Mouse (Mus musculus) adrenal gland, postnatal 10 days (tissue): ENCODE results near the gene Exoc6b. TPM values are rescaled to one million over a fixed set of nuclear protein-coding genes. Genes with fewer than 3 reads are reported as not detected.
A peak's percentile ranks its signal among the peaks of the same experiment; 100 is the strongest.

ENCODE experiments used
- DNase-seq: peaks from one replicate; pipeline ENCODE4 v3.0.0; 2021; ENCODE audit warnings: mixed read lengths
- total RNA-seq, 2 experiments: library from RNA; stranded (reverse); gene quantifications; 2 replicates each; pipeline ENCODE4 v1.2.3; 2021

The Exoc6b gene
- total RNA-seq, 2 experiments from 2014 or later, result 27.3 to 40.3 TPM

DNA sequence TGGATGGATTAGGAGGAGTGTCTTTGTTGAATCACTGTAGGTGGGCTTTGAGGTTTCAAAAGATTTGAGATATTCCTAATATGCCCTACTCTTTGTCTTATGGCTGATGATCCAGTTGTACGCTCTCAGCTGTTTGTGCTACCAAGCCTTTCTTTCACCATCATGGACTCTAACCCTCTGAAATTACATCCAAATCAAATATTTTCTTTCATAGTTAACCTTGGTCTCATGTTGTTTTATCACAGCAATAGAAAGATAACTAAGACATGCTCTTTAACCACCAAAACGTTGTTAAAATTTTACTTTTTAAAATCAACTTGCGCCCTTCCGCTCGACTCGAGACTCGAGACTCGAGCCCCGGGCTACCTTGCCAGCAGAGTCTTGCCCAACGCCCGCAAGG lies 356.1 kb downstream of the Exoc6b start:
- no peak for DNase-seq

DNA sequence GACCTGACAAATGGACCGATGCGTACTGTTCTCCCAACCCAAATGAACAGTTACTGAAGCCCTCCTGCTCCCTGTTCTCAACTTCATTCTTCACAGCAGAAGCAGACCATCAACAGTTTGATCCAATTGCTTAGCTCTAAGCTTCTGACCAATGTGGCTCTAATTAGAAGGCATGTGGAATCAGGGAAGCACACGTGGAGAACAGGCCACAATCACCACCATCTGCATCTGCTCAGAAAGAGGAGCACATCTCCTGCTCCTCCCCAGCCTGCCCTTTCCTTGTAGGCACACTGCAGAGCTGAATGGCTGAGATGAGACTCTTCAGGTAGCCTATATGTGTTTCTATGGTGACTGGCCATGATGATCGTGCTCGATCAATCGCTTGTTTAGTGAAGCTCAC lies 358.5 kb downstream of the Exoc6b start:
- DNase-seq, result no peak

DNA sequence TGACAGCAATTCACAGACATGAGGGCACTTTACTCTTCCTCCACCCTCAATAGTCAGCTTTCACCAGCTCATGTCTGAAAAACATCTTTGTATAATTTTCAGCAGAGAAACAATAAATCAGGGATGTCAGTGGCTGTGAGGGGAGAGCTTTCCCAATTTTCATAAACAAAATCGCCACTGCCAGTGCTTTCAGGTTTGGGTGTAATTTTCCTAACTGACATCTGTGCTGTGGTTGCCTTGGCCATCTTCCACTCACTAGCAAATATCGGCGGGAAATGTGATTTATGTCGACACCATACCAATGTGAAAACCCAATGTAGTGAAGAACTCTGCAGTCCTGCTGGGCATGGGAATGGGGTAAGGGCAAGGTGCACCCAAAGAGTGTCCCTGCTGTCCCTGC lies 360.7 kb downstream of the Exoc6b start:
- DNase-seq, result no peak

DNA sequence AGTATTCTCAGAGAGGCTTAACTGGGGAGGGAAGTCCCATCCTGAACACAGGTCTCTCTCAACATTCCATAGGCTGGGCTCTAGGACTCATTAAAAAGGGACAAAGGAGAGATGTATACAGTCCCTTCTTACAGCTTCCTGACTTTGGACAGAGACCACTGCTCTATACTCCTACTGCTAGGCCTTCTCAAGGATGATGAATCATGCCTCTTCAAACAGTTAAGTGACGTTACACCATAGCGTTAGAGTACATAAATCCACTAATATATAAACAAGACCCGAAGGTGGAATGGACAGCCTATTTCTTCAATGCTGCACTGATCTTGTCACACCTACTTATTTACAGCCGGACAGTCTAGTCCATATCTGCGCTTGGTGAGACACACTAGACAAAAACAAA lies 369.7 kb downstream of the Exoc6b start:
- DNase-seq, result no peak

DNA sequence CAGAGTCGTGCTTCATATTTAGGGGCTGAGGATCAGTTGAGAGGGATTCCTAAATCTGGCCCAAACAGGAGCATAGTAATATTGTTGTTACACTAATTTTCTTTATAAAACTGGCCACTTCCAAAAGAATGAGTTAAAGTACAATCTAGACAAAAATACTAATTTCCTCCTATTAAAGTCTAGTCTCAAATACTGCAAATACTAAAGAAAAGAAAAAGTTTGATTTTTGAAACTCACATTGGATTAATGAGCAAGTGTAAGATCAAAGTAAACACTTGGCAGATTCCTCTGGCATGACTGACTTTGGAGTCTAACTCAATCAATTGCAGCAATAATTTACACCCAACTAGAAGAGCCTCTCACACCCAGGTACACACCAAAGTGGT lies 371.0 kb downstream of the Exoc6b start:
- no peak for DNase-seq

DNA sequence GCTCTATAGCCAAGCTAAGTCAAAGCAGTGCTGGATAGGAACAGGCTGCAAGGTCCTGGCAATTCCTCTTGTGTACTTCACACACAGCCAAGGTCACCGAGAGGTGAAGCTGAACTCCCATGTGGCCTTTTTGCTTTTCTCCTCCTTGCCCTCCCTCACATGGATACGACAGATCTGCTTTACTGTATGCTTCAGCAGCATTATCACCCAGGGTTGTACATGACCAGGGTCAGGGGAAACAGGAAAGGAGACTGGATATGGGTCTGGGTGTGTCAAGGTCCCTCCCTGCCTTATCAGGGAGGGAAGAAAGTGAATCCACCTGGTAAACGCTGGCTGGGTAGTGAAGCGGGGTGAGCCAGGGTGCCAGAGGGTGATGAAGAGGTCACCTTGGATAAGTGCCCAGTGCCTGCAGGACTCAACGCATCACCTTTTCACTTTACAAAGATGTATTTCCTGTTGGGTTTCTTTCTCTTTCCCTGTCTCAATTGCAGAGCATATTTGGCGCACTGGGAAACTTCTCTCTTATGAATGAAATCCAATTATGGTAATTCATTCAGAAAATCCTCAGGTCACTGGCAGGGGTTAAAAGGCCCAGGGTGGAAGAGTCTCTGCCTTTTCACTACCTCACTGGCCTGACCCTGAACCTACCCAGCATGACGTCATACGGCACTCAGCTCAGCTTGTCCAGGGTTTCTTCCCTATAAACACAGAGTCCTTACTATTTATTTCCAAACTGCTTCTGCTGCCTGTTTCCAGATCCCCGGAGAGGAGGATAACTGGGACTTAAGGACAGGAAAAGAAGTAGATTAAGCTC lies 371.6 kb downstream of the Exoc6b start:
- peak; percentile 66 for DNase-seq

DNA sequence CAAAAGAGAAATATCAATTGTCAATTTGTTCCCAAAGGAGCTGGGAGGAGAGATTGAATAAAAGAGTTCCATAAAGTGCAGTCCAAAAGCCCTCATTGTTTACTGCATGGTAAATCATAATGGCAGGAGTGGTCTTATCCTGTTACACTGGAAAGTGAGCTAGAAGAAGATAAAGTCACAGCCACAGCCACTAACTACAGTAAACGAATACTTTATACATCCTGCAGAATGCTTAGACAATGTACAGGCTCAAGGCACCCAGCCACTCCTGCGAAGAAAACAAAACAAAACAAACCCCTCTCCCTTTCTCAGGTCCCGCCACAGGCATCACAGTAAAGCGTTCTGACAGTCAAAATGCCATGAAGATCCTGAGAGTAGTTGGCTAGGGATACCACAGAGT lies 375.5 kb downstream of the Exoc6b start:
- no peak for DNase-seq

DNA sequence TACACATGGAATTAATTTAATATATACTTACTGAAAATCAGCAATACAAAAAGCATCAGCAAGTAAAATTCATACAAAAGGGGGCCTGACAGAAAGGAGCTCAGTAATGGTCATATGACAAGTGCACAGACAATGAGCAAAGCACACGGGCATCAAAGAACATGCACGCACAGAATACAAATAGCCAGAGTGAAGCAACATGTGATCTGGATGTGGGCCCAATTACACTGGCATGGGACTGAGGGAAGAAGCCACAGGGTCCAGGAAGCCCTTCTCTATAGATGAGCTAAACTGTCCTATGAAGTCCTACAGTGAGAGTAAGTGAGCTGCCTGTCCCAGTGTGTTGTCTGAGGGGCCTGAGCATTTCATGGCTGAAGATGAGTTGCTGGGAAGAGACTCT lies 376.1 kb downstream of the Exoc6b start:
- no peak for DNase-seq

DNA sequence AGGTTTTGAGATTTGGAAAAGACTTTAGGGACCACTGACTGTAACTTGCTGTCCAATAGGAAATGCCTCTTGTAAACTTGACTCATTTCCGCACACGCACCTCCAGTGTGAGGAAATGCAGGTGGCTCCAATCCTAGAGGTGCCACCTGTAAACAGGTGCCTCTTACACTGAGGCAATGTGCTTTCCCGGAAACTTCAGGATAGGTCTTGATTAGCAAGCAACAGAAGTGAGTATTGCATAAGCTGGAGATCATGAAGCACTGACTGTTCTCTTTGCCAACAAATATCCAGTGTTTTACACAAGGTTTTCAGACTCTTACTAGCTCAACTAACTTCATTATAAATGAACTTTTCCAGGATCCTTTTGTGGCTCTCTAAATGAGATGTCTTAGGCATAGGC lies 377.4 kb downstream of the Exoc6b start:
- no peak for DNase-seq

DNA sequence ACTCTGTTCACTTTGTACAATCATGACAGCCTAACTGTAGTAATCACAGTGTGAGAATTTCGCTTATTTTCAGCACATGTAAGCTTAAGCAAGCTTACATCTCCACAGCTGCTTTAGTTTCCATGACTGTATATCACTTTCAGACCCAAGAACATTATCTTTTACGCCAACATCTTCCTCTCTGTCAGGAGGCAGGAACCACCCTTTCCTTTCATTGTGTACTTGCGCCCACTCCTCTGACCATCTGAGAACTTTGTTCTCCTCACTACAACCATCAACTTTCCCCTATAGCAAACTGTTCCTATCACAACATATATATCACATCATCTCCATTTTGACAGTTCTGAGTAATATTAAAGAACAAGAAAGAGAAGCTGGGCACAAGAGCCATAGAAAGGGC lies 391.5 kb downstream of the Exoc6b start:
- no peak for DNase-seq

DNA sequence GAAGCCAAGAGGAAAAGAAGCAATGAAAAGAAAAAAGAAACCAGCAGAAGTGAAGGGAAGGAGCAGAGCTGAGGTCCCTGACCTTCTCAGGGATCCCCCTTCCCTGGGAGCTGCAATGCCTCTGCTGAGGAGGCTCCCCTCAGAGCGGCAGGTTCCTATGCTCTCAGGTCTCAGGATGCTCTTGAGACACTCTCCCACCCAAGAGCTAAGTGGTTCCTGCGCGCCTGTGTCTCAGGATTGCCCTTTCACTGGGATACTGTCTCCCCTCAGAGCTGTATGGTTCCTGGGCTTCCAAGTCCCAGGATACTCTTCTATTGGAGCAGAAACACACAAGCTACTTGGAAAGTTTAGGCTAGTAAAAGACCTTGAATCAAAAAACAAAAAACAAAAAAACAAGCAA lies 394.4 kb downstream of the Exoc6b start:
- no peak for DNase-seq

DNA sequence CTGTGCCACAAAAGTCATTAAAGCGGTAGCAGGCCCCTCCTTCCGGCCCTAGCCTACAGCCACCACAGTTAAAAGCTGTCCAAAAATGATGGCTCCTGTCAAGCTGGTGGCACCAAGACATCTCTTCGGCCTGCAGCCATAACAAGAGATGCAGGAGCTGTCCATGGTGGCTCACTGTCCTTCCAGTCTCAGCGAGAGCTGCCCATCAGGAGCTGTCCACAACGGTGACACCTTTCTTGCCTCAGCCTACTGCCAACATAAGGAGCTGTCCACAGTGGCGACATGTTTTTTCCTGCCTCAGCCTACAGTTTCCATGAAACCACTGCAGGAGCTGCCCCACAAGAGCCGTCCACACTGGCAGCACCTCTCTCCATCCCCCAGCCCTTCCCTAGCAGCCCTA lies 395.2 kb downstream of the Exoc6b start:
- peak; percentile 46 for DNase-seq

DNA sequence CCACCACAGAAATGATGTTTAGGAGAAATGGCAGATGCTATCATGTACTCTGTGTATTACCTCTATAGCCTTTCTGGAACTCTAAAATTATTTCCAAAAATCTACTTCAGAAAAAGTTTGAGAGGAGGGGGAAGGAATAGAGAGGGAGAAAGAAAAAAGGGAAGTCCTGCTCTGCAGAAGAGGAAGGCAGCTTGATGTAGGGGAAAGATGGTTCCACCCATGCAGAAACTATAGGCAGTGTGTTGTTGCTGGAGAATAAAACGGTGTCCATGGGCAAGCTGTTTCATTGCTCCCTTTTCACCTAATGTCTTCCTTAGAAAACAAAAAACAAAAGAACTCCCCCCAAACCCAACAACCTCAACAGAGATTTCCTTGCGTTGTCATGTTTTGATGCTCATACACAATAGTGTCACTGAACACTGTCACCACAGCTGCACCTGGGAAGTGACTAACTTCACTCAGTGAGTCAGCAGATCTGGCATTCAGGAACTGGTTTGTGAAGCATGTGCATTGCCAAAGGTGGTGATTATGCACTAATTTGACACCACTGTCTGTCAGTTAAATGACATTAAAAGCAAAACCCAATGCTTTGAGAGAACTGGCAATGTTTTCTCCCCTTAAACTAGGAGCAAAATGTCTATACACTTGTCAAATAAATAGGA lies 407.7 kb downstream of the Exoc6b start:
- DNase-seq, result no peak

DNA sequence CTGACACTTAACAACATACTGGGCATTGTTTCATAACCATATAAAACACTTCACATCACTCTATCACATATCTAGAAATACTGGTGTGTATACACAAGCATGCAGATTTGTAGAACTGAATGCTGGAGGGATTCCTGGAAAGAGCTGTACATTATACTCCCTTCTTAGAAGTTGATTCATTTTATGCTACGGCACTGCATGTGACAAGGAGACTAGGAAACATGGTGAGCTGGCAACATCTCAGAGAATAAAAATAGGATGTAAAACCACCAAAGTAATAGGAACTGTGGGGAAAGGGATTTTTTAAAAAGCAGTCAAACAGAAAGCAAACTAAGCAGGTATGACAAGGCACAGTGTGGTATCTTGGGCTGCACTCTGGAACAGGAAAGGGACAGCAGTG lies 408.3 kb downstream of the Exoc6b start:
- no peak for DNase-seq

DNA sequence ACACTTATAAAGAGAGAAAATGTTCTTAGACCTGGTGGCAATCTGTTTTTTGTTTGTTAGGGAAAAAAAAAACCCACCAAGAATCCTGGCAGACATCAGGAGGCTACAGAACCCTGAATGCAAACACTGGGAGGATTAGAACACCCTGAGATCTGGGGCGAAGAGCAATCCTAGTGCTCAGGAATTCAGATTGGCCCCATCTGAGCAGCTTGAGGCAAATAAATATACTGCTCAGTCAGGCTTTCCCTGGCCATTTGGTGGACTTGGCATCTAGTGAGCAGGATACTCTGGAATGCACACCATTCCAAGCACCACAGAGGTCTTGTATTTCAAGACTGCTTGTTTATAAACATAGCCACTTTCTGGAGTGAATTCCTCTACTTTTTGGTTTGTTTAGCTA lies 412.2 kb downstream of the Exoc6b start:
- DNase-seq, result no peak

DNA sequence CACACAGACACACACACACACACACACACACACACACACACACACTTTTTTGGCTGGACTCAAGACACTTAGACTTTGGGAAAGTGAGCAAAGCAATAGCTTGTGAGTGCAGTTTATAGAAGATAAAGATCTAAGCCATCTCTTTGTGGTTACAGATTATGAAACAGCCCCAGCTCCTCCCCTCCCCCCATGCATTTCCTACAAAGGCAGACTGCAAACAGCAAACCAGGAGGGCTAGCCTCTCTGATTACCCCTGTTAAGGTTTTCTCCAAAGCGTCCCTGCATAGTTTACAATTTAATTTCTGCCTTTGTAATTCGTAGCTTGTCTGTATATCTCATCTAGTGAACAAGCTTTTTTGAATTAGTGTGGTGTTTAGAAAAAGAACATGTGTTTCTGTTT lies 412.6 kb downstream of the Exoc6b start:
- DNase-seq, result peak; percentile 14

DNA sequence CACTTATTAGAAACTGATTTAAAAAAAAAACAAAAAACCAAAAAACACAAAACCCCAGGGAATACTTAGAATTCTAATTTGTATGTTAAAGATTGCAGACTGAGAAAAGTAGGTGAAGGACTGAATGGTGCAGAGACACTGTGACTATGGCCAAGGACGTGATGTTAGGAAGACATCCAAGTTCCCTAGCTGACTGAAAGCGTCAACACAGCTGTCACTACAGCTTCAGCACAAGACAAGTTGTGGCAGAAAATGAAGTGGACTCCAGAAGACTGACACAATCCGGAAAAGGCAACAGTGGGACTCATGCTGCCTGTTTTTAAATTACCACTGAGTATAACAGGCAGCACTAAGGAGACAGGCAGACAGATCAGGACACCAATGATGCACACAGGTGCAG lies 417.4 kb downstream of the Exoc6b start:
- DNase-seq, result peak; percentile 15

DNA sequence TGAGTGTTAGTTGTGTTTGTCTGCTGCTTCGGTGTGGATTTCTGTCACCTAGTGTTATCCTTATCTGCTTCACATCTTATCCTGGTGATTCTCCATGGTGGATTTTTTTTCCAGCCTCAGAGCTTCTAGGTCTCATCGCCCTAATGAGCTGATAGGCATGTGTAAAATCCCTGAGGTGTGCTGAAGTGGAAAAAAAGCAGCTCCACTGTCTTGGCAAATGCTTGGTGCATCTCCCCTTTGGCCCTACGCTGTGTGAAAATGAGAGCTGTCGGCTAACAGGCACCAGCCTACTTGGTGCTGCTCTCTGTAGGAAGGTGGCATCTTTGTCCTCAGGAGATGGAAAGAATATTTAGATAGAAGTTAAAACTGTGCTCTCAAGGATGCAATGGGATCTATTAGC lies 422.1 kb downstream of the Exoc6b start:
- DNase-seq, result no peak

DNA sequence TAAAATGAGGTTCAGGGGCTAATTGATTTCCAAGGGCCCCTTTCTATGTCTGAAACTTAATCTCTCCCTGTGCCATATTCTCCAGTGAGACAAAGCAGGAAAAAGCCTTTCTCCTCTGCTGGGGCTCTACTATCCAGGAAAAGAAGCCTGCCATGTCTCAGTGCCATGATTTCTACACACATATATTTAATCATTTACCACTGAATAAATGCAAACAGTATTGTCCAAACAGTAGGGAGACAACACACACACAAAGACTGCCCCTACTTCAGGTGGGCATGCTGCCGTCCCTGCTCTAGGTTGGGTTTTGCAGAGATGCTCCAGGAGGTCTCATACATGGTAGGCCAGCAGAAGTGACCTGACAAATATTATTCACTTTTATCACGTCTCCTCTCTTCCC lies 422.6 kb downstream of the Exoc6b start:
- no peak for DNase-seq

DNA sequence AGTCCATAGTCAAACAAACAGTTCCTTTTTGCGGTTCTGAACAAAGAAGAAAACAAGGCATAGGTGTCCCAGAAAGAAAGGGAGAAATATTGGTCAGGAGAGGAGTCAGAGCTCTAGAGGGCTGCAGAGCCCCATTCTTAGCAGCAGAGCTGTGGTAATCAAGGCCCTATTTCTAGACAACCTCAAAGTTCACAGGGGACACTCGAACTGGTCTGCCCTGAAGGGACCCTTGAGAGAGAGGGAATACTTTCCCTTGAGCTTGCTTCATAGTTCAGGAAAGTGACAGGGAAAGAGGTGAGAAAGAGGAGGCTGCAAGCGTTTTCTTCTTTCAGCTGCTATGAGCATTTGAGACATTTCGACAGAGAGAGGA lies 428.3 kb downstream of the Exoc6b start:
- DNase-seq, result no peak

DNA sequence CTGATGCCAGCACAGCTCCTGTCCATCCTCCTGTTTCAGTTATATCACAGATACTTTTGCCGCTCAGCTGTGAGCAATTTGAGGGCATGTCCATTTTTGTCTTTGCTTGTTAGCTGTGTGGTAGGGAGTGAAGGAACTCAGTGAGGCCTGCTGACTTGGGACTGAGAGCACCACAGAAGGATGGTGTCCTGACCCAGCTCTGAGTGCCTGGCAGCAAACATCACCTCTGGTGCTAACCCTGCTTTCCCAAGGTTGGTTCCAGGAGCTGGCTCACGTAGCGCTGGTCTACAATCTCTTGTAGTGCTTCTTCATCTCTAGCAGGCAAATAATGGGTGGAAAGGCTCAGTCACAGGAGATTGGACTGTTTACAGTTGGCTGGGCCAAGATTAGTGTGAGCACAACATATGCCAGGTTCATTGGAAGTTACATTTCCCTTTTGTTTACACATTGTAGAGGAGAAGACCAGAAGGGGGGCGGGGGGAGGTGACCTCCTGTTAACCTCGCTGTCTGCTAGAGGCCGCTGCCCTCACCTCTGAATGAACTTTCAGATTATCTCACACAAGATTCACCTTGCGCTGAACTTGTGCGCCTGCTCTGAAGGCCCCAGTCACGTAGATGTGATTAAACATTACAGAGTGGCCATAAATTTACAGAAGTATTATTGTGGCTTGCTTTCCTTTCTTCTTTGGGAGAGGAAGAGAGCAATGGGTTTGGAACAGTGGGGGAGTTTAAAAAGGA lies 428.8 kb downstream of the Exoc6b start:
- peak; percentile 50 for DNase-seq

DNA sequence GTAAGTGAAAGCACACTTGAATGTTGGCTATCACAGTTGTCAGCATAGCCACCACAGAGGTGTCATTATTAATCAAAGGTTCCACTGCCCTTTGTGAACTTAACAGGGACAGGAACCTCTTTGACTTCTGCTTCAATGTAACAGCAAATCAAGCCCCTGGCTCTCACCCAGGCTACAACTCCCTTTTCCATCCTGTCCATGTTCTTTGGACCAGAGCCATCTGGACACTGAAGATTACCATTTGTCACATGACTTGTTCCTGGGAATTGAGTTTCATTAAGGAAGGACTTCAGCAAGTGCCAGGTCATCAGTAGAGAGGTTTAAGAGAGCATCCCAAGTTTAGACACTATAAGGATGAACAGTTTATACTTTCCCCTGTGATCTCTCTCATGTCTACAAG lies 431.1 kb downstream of the Exoc6b start:
- DNase-seq, result peak; percentile 47

DNA sequence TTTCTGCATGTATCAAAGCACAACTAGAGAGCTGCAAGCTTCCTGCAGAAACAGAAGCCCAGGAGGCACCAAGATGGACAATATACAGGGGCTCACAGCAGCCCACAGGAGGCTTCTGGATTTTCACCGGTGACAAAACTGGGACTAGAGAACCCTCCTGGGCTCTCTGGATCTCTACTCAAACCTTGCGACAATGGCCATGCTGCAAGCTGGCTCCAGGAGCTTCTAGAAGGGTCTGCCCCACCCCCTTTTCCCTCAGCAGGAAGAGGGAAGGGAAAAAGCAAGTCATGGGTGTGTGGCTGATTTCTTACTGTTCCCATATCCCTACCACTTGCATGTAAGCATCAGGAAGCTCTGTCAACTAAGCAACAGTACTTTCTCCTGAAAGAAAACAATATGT lies 437.7 kb downstream of the Exoc6b start:
- DNase-seq, result no peak

DNA sequence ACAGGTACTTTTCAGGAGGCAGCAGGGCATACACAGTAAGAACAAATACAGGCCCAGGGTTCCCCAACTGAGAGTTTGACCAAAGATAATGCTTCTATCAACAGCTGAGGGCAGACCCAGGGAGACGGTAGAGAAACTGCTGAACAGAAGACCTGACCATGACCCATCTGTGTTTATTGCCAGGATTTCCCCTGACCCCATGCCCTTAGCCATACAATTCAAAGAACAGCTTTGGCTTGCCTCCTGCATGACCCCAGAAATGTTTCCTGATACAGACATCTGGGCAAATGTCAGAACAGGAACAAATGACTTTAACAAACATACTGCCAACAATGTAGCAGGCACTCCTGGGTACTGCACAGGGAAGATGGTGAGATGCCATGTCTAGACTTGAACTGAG lies 439.0 kb downstream of the Exoc6b start:
- peak; percentile 11 for DNase-seq
